Mouse (Mus musculus) lung, postnatal 10 days (tissue): ENCODE measurements at regions not wholly inside any gene's neighbourhood (a gene's known extent, or its start where the extent isn't known, plus 50 kb on each side); places are given as distances from the start of the nearest gene placed in this dataset.

ENCODE experiments used
- DNase-seq: peaks from one replicate; pipeline ENCODE4 v3.0.0; 2021

DNA sequence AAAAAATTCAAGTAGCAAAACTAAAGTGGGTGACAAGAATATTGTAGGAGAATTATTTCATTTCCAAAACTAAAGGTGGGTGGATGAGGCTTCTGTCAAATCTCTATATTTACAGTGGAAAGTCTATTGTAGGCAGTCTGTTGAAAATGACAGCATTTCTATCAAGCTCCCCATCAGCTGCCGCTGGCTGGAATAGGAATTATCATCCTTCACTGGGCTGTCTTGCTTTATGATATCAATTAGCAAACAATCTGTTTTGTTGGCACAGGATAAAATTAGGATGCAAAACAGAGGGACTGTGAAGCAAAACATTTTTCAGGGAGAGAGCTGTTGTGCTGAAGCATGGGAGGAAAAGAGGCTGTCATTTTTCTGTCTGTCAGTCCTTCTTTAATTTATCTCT is 1249.0 kb downstream of the Hace1 start:
- DNase-seq, result no peak

DNA sequence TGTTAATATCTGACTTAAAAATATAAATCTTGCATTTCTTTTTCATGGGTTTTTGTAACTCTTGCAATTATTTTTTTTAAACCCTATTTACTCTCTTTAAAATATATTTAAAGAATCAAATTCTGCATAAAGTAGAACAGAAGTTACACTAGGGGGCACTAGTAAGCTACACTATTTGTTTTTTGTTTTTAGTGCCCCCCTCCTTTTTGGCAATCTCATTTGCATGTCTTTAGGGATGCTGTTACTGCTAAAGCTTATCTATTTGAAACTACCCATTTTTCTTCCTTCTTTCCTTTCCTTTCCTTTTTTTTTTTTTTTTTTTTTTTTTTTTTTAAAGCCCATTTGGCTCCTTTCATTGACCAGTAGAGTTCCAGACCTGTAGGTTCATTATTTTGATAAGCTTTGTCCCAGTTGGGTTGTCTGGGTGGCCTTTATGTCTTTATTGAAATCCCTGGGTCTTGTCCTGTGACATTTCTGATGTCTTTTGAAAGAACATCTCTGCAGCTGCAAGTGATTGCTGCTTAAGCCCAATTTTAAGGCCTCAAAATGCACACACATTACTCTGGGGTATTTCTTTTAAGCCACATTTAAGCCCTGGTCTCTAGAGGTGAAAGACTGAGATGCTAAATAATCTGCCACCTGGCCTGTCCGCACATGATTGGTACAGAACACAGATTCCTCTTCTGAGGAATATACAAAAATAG is 1249.6 kb downstream of the Hace1 start:
- no peak for DNase-seq

DNA sequence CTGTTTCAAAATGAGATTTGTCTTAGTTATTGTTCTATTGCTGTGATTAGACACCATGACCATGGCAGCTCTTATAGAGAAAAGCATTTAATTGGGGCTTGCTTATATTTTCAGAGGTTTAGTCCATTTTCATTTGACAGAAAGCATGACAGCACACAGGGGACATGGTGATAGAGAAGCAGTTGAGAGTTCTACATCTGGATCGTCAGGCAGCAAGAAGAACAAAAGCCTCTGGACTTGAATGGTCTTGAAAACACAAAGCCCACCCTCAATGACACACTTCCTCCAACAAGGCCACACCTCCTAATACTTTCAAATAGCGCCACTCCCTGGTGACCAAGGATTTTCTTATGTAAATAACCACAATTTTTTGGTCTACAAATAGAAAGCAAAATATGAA is 1250.5 kb downstream of the Hace1 start:
- DNase-seq, result no peak

DNA sequence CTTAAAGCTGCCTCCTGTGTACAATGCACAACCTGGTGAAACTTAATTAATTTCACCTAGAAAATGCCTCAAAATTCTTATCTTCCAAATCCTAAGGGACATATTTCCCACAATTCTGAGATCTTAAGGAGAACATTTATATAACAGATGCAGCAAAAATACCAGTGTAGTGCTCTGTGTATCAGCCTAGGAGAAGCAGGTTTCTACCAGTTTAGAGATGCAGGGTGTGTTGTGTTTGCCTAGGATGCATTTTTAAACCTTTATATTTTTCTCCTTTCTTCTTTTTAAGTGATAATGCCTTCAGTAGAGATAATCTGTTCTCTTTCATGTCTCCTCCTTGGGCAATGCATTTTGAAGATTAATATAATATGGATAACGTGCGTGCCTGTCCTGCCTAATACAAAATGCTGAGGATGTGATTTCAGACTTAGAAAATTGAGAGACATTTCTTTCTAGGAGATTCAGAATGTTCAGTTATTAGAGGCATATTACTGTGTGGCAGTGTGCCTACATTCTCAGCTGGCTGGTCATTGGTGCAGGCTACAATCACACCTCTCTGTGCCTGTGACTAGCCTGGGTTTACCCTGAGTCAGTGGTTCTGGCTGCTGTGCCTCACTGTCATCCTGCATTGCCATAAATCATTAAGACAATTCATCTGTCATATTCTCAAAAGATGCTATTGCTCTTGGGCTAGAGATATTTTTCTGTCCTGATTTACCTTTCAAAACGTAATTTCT is 1268.1 kb downstream of the Hace1 start:
- no peak for DNase-seq
